Mouse (Mus musculus) G1E (cell line): ENCODE results near the gene 4930544D05Rik.

Experiments
- CTCF ChIP-seq: IDR thresholded peaks from 2 replicates; pipeline ENCODE4 v1.5.1; 2012; ENCODE audit warnings: low read depth, low read length, inconsistent platforms, mixed read lengths
- GATA1 ChIP-seq: IDR thresholded peaks from 2 replicates; pipeline ENCODE4 v1.6.1; 2012; ENCODE audit warnings: borderline replicate concordance, low read length, inconsistent platforms, mixed read lengths
- POLR2AphosphoS5 ChIP-seq: IDR thresholded peaks from 2 replicates; pipeline ENCODE4 v1.6.1; 2012; ENCODE audit warnings: low read depth, low read length, inconsistent platforms; ENCODE audit not compliant: insufficient replicate concordance
- TAL1 ChIP-seq: conservative IDR thresholded peaks from 2 replicates; pipeline ENCODE4 v1.6.1; 2012; ENCODE audit warnings: low read depth, low read length, inconsistent platforms, mixed read lengths

DNA sequence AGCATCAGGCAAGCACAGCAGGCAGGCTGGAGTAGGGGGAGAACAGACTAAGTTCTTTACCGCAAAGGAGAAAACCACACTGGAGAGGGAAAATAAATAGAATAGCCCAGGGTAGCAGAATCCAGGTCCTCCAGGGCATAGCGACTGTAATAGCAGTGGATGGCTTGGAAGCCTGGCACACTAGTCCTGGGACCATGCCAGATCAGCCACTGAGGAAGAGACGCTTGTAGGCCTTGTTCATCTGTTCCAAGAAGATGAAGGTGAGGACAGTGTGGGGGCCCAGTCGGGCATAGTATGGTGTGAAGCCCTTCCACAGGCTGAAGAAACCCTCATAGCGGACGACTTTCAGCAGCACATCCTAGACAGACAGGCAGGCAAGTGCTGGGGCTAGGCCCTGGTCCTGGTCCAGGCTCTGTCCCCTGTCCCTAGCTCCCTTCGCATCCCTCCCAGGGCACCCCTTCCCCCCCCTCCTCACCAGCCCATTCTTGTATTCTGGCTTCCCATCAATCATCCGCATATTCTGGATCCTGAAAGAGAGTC is 29.0 kb downstream of the 4930544D05Rik start:
- no peak for TF ChIP-seq CTCF
- no peak for TF ChIP-seq GATA1
- no peak for TF ChIP-seq TAL1
- TF ChIP-seq POLR2AphosphoS5: no peak
